Mouse (Mus musculus) gonadal fat pad, adult 2 months (tissue): ENCODE results near the gene Gm6812. TPM values are rescaled to one million over a fixed set of nuclear protein-coding genes. Genes with fewer than 3 reads are reported as not detected.
"Not testable (repeated sequence)": the region's sequence is repeated elsewhere in the genome, so short reads cannot be mapped to it uniquely, and the experiment has no call there.

Experiments used
- DNase-seq: peaks from one replicate; pipeline ENCODE4 v3.0.0-alpha.2; 2012; ENCODE audit warnings: low read depth
- polyA plus RNA-seq: library from polyadenylated mRNA; depleted of rRNA; stranded (reverse); fragments of >200 nt; gene quantifications from 2 replicates; pipeline ENCODE4 v1.2.3, GENCODE M21; 2012; rRNA removed

Gm6812 gene
- not detected in 2 replicates for polyA plus RNA-seq

- DNase-seq, result not testable (repeated sequence)
Measured at GRCm38 (mm10) chrX:68892953-68893352, at the start of gene Gm6812. Gm6812 (minus strand) TSS chrX:68893053.

DNA sequence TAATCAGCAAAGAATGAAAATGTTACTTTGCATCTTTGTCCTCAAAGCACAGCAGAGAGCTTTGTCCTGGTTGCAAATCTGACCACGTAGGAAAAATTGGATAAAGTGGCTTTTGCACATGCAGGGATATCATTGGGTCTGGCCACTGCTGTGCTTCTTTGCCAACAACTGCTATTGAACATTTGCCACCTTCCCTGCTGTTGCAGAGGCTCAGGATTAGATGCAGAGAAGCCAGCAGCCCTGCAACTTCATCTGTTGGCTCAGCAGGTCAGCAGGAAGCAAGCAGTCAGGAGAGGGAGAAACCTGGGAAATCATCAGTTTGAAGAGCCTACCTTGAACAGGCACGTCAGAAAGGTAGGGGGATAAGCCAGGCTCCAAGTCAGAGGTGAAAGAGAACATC lies 27.7 kb downstream of the Gm6812 start:
- DNase-seq, result no peak

Other genes with a start within 250 kb of the Gm6812 start
- gene Fmr1, start 214.5 kb downstream of the Gm6812 start, polyA plus RNA-seq, result 18.7 and 23.6 TPM in 2 replicates
- gene Fmr1nb, start 131.2 kb downstream of the Gm6812 start, polyA plus RNA-seq, result 0.19 and 0.53 TPM in 2 replicates
- gene Gm14698, start 72.0 kb downstream of the Gm6812 start, polyA plus RNA-seq, result 0.71 and 2.1 TPM in 2 replicates